Mouse (Mus musculus): ENCODE results near the gene Clp1. TPM values are rescaled to one million over a fixed set of nuclear protein-coding genes. Genes with fewer than 3 reads are reported as not detected.

Clp1 gene
- polyA plus RNA-seq, 1 experiment from 2014 or later: 24.5 TPM

- no peak for TF ChIP-seq CTCF (IDR thresholded peaks at IDR 0.05; ENCODE audit: low read depth)
Measured at GRCm38 (mm10) chr2:84707523-84707922, 19.6 kb downstream of the Clp1 start.

GRCm38 (mm10) chr2:84705295-84705694 lies 21.9 kb downstream of the Clp1 start:
- DNase-seq (ENCODE audit: low spot score) (no peak), ATAC-seq (replicated peaks; ENCODE audit: low FRiP score, low read depth) (no peak)
- Histone ChIP-seq H3K9ac (ENCODE audit: low read depth, low read length) (no peak overlapping the region), H3K4me3 (replicated peaks; ENCODE audit: low read depth, low read length) (no peak overlapping the region), H3K27me3 (ENCODE audit: insufficient read depth, low read length) (no peaks in the 10 kb centered on the region), H3K36me3 (ENCODE audit: insufficient read depth, low read length) (peaks cover 17% of the 10 kb centered on the region), H3K4me1 (replicated peaks; ENCODE audit: insufficient read depth, low read length) (no peaks in the 10 kb centered on the region), H3K27ac (0 out of 2 replicates have a peak overlapping the region, but pooled peaks have one; percentile 48), H3K9me3 (replicated peaks; ENCODE audit: low read length) (no peaks in the 10 kb centered on the region), H3K4me2 (ENCODE audit: low read length) (no peak overlapping the region)
- 89% methylated on average over 1 of the region's 1 CpGs for WGBS
- no peak for TF ChIP-seq CTCF (IDR thresholded peaks at IDR 0.05; ENCODE audit: low read depth)

More at GRCm38 (mm10) chr2:84707523-84707922, 19.6 kb downstream of the Clp1 start:
- Histone ChIP-seq H3K27ac (no peak overlapping the region), H3K4me2 (ENCODE audit: low read length) (no peak overlapping the region), H3K4me1 (replicated peaks; ENCODE audit: insufficient read depth, low read length) (no peaks in the 10 kb centered on the region), H3K27me3 (ENCODE audit: insufficient read depth, low read length) (no peaks in the 10 kb centered on the region), H3K36me3 (ENCODE audit: insufficient read depth, low read length) (peaks cover 18% of the 10 kb centered on the region; the same call in 1 of the 2 replicates), H3K4me3 (replicated peaks; ENCODE audit: low read depth, low read length) (no peak overlapping the region), H3K9me3 (replicated peaks; ENCODE audit: low read length) (no peaks in the 10 kb centered on the region), H3K9ac (ENCODE audit: low read depth, low read length) (peak overlapping the region; percentile 43; the same call in 1 of the 2 replicates)
- ATAC-seq (replicated peaks; ENCODE audit: low FRiP score, low read depth) (no peak), DNase-seq (ENCODE audit: low spot score) (no peak)
- WGBS: 29% methylated on average over 1 of the region's 1 CpGs

- Histone ChIP-seq H3K27ac (peak overlapping the region; percentile 70), H3K4me2 (ENCODE audit: low read length) (0 out of 2 replicates have a peak overlapping the region, but pooled peaks have one; percentile 15), H3K4me3 (replicated peaks; ENCODE audit: low read depth, low read length) (no peak overlapping the region), H3K9ac (ENCODE audit: low read depth, low read length) (no peak overlapping the region), H3K9me3 (replicated peaks; ENCODE audit: low read length) (no peaks in the 10 kb centered on the region), H3K4me1 (replicated peaks; ENCODE audit: insufficient read depth, low read length) (no peaks in the 10 kb centered on the region), H3K36me3 (ENCODE audit: insufficient read depth, low read length) (peaks cover 15% of the 10 kb centered on the region), H3K27me3 (ENCODE audit: insufficient read depth, low read length) (no peaks in the 10 kb centered on the region)
- DNase-seq (ENCODE audit: low spot score): peak; percentile 39
- ATAC-seq (replicated peaks; ENCODE audit: low FRiP score, low read depth): peak; percentile 66; the same call in 1 of the 2 replicates
- TF ChIP-seq CTCF (IDR thresholded peaks at IDR 0.05; ENCODE audit: low read depth): no peak
- WGBS: 53% methylated on average over 5 of the region's 5 CpGs
Measured at GRCm38 (mm10) chr2:84704329-84704728, 22.8 kb downstream of the Clp1 start.

GRCm38 (mm10) chr2:84703497-84703896 lies 23.7 kb downstream of the Clp1 start:
- no peak overlapping the region for H3K4me2 ChIP-seq (ENCODE audit: low read length)
- DNase-seq (ENCODE audit: low spot score) (no peak), ATAC-seq (replicated peaks; ENCODE audit: low FRiP score, low read depth) (no peak)
- no peak overlapping the region for H3K4me3 ChIP-seq (replicated peaks; ENCODE audit: low read depth, low read length)
- H3K9me3 ChIP-seq (replicated peaks; ENCODE audit: low read length): no peaks in the 10 kb centered on the region
- no peaks in the 10 kb centered on the region for H3K27me3 ChIP-seq (ENCODE audit: insufficient read depth, low read length)
- H3K9ac ChIP-seq (ENCODE audit: low read depth, low read length): no peak overlapping the region
- H3K27ac ChIP-seq: no peak overlapping the region
- TF ChIP-seq CTCF (IDR thresholded peaks at IDR 0.05; ENCODE audit: low read depth): no peak
- WGBS: 94% methylated on average over 1 of the region's 1 CpGs
- peaks cover 14% of the 10 kb centered on the region; the same call in 1 of the 2 replicates for H3K36me3 ChIP-seq (ENCODE audit: insufficient read depth, low read length)
- H3K4me1 ChIP-seq (replicated peaks; ENCODE audit: insufficient read depth, low read length): no peaks in the 10 kb centered on the region

- Histone ChIP-seq H3K4me2 (ENCODE audit: low read length) (no peak overlapping the region), H3K36me3 (ENCODE audit: insufficient read depth, low read length) (peaks cover 55% of the 10 kb centered on the region), H3K4me1 (replicated peaks; ENCODE audit: insufficient read depth, low read length) (no peaks in the 10 kb centered on the region), H3K27me3 (ENCODE audit: insufficient read depth, low read length) (no peaks in the 10 kb centered on the region), H3K9ac (ENCODE audit: low read depth, low read length) (no peak overlapping the region), H3K4me3 (replicated peaks; ENCODE audit: low read depth, low read length) (no peak overlapping the region), H3K27ac (no peak overlapping the region), H3K9me3 (replicated peaks; ENCODE audit: low read length) (no peaks in the 10 kb centered on the region)
- WGBS: 85% methylated on average over 5 of the region's 5 CpGs
- TF ChIP-seq CTCF (IDR thresholded peaks at IDR 0.05; ENCODE audit: low read depth): no peak
- no peak for DNase-seq (ENCODE audit: low spot score)
- no peak for ATAC-seq (replicated peaks; ENCODE audit: low FRiP score, low read depth)
Measured at GRCm38 (mm10) chr2:84695007-84695695, 32.0 kb downstream of the Clp1 start.

GRCm38 (mm10) chr2:84690050-84690449 lies 37.1 kb downstream of the Clp1 start:
- no peaks in the 10 kb centered on the region for H3K9me3 ChIP-seq (replicated peaks; ENCODE audit: low read length)
- H3K9ac ChIP-seq (ENCODE audit: low read depth, low read length): no peak overlapping the region
- no peak overlapping the region for H3K4me2 ChIP-seq (ENCODE audit: low read length)
- no peaks in the 10 kb centered on the region for H3K4me1 ChIP-seq (replicated peaks; ENCODE audit: insufficient read depth, low read length)
- no peak overlapping the region for H3K27ac ChIP-seq
- H3K4me3 ChIP-seq (replicated peaks; ENCODE audit: low read depth, low read length): no peak overlapping the region
- H3K36me3 ChIP-seq (ENCODE audit: insufficient read depth, low read length): peaks cover 65% of the 10 kb centered on the region
- ATAC-seq (replicated peaks; ENCODE audit: low FRiP score, low read depth): no peak
- DNase-seq (ENCODE audit: low spot score): no peak
- no peaks in the 10 kb centered on the region for H3K27me3 ChIP-seq (ENCODE audit: insufficient read depth, low read length)
- 90% methylated on average over 12 of the region's 12 CpGs for WGBS
- TF ChIP-seq CTCF (IDR thresholded peaks at IDR 0.05; ENCODE audit: low read depth): no peak
